ENCODE assay signal across 10 mouse cellular contexts in genomic region chr3:51749421-51749811, GRCm38 (mm10).
DNase-seq lines count a peak whose midpoint lies in the region; ATAC-seq lines count a peak whose summit lies in the region.
"Had no signal": no experiment of that assay in that cellular context is flagged by ENCODE, and none has a peak within 500 bp of the region (broad histone marks: within the 10 kb centered on the region; RNA-seq: fewer than 3 reads in every experiment).

No protein-coding gene starts in this region.

- H3K27ac ChIP-seq in kidney, embryonic 15.5 days = peak overlapping the region; percentile 83
- H3K27ac ChIP-seq in embryonic facial prominence, embryonic 15.5 days (replicated peaks) = peak overlapping the region; percentile 82
- peak overlapping the region; percentile 72 for H3K27ac ChIP-seq in hindbrain, embryonic 14.5 days
- peak overlapping the region; percentile 85 for H3K27ac ChIP-seq in midbrain, embryonic 15.5 days

- H3K27me3 ChIP-seq in kidney, embryonic 15.5 days = no peaks in the 10 kb centered on the region
- H3K27me3 ChIP-seq in embryonic facial prominence, embryonic 15.5 days = no peaks in the 10 kb centered on the region
- no peaks in the 10 kb centered on the region for H3K27me3 ChIP-seq in hindbrain, embryonic 14.5 days (ENCODE audit: control insufficient read depth, insufficient read depth, low read length)
- H3K27me3 ChIP-seq in midbrain, embryonic 15.5 days (replicated peaks) = no peaks in the 10 kb centered on the region
- H3K27me3 ChIP-seq: liver, embryonic 15.5 days had no signal

- H3K4me2 ChIP-seq in kidney, embryonic 15.5 days = 0 out of 2 replicates have a peak overlapping the region, but pooled peaks have one; percentile 0
- H3K4me2 ChIP-seq in embryonic facial prominence, embryonic 15.5 days (replicated peaks) = 0 out of 2 replicates have a peak overlapping the region, but pooled peaks have one; percentile 15
- H3K4me2 ChIP-seq in hindbrain, embryonic 14.5 days (replicated peaks) = no peak overlapping the region
- H3K4me2 ChIP-seq in midbrain, embryonic 15.5 days = no peak overlapping the region
- H3K4me2 ChIP-seq: liver, embryonic 15.5 days had no signal

- H3K36me3 ChIP-seq in kidney, embryonic 15.5 days = no peaks in the 10 kb centered on the region
- no peaks in the 10 kb centered on the region for H3K36me3 ChIP-seq in embryonic facial prominence, embryonic 15.5 days
- no peaks in the 10 kb centered on the region for H3K36me3 ChIP-seq in hindbrain, embryonic 14.5 days (replicated peaks; ENCODE audit: control insufficient read depth, insufficient read depth)
- H3K36me3 ChIP-seq in midbrain, embryonic 15.5 days (replicated peaks) = no peaks in the 10 kb centered on the region
- H3K36me3 ChIP-seq: G1E; liver, embryonic 15.5 days had no signal

- H3K9me3 ChIP-seq in kidney, embryonic 15.5 days (replicated peaks) = no peaks in the 10 kb centered on the region; the same call in 1 of the 2 replicates
- no peaks in the 10 kb centered on the region for H3K9me3 ChIP-seq in embryonic facial prominence, embryonic 15.5 days (replicated peaks)
- no peaks in the 10 kb centered on the region for H3K9me3 ChIP-seq in hindbrain, embryonic 14.5 days (ENCODE audit: control insufficient read depth, low read length)
- no peaks in the 10 kb centered on the region for H3K9me3 ChIP-seq in midbrain, embryonic 15.5 days
- H3K9me3 ChIP-seq: G1E; liver, embryonic 15.5 days had no signal

- no peak for ATAC-seq in kidney, embryonic 15.5 days (replicated peaks; ENCODE audit: low FRiP score)
- no peak for ATAC-seq in embryonic facial prominence, embryonic 15.5 days (ENCODE audit: insufficient number of reproducible peaks, low FRiP score, low TSS enrichment, low read depth)
- ATAC-seq in hindbrain, embryonic 14.5 days (ENCODE audit: low FRiP score) = peak; percentile 57
- peak; percentile 70 for ATAC-seq in midbrain, embryonic 15.5 days (replicated peaks)
- ATAC-seq in megakaryocyte, adult 5-6 weeks (ENCODE audit: poor library complexity, severe bottlenecking) = no peak

- WGBS in kidney, embryonic 15.5 days = 27% methylated on average over 7 of the region's 7 CpGs
- 29% methylated on average over 7 of the region's 7 CpGs for WGBS in embryonic facial prominence, embryonic 15.5 days
- WGBS in hindbrain, embryonic 14.5 days = 8% methylated on average over 7 of the region's 7 CpGs
- 9% methylated on average over 7 of the region's 7 CpGs for WGBS in midbrain, embryonic 15.5 days

- no peak for DNase-seq in kidney, postnatal 25 days
- peak; percentile 52 for DNase-seq in hindbrain, embryonic 14.5 days (ENCODE audit: low spot score)
- DNase-seq in MN1 (ENCODE audit: low spot score) = no peak
- no peak for DNase-seq in spleen, postnatal 10 days (ENCODE audit: low spot score in 2 of 2)

- no peak overlapping the region for H3K4me3 ChIP-seq in kidney, embryonic 15.5 days (replicated peaks)
- H3K4me3 ChIP-seq in embryonic facial prominence, embryonic 15.5 days (replicated peaks) = no peak overlapping the region
- H3K4me3 ChIP-seq in hindbrain, embryonic 14.5 days (replicated peaks; ENCODE audit: low read length) = no peak overlapping the region
- H3K4me3 ChIP-seq in midbrain, embryonic 15.5 days = no peak overlapping the region
- H3K4me3 ChIP-seq: liver, embryonic 15.5 days had no signal

- peaks cover 55% of the 10 kb centered on the region for H3K4me1 ChIP-seq in kidney, embryonic 15.5 days
- peaks cover 24% of the 10 kb centered on the region for H3K4me1 ChIP-seq in embryonic facial prominence, embryonic 15.5 days
- peaks cover 42% of the 10 kb centered on the region for H3K4me1 ChIP-seq in hindbrain, embryonic 14.5 days (replicated peaks; ENCODE audit: control insufficient read depth, insufficient read depth, low read length)
- peaks cover 28% of the 10 kb centered on the region for H3K4me1 ChIP-seq in midbrain, embryonic 15.5 days

- no peak overlapping the region for H3K9ac ChIP-seq in kidney, embryonic 15.5 days
- H3K9ac ChIP-seq in embryonic facial prominence, embryonic 15.5 days = no peak overlapping the region
- peak overlapping the region; percentile 45 for H3K9ac ChIP-seq in hindbrain, embryonic 14.5 days
- no peak overlapping the region for H3K9ac ChIP-seq in midbrain, embryonic 15.5 days
- H3K9ac ChIP-seq: liver, embryonic 15.5 days had no signal

Comparison
In these comparisons a context has a peak if more than half of its experiments do, and no peak if none do; other contexts are left out.
1. ATAC-seq: peak in hindbrain, embryonic 14.5 days (single experiment) and midbrain, embryonic 15.5 days (single experiment); none in kidney, embryonic 15.5 days (single experiment), embryonic facial prominence, embryonic 15.5 days (single experiment) and megakaryocyte, adult 5-6 weeks (single experiment).
2. H3K4me2 ChIP-seq: peak in kidney, embryonic 15.5 days (single experiment) and embryonic facial prominence, embryonic 15.5 days (single experiment); none in hindbrain, embryonic 14.5 days (single experiment) and midbrain, embryonic 15.5 days (single experiment).
3. Peak in every context shown above with its lines, with median percentiles within 50 percentile points of each other: H3K27ac ChIP-seq.